Mouse (Mus musculus): ENCODE data around the gene Asap3. TPM values are rescaled to one million over a fixed set of nuclear protein-coding genes. Genes with fewer than 3 reads are reported as not detected.
A peak's percentile ranks its signal among the peaks of the same experiment; 100 is the strongest.

Asap3 gene
- total and polyA plus RNA-seq, 2 experiments: 3.3 to 5.8 TPM

DNA sequence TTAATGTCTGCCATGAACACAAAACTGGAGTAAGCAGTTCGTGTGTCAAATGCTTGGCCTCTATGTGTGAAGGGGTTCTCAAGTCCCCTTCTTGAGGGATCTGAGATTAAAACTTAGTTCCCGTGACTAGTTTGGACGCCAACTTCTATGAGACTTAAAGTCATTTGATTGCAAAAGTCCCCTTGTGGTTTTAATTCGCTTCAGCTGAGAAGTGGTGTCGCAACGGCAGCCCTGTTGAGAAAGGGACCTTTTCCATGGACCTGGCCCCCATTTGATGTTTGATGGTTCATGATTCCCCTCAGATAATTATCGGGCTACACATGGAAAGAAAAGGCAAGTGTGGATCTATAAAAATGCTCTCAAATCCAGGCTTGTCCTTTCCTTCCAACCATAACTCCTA is 26.7 kb upstream of the Asap3 start:
- H3K9ac ChIP-seq (ENCODE audit: low read depth, low read length): no peak overlapping the region

DNA sequence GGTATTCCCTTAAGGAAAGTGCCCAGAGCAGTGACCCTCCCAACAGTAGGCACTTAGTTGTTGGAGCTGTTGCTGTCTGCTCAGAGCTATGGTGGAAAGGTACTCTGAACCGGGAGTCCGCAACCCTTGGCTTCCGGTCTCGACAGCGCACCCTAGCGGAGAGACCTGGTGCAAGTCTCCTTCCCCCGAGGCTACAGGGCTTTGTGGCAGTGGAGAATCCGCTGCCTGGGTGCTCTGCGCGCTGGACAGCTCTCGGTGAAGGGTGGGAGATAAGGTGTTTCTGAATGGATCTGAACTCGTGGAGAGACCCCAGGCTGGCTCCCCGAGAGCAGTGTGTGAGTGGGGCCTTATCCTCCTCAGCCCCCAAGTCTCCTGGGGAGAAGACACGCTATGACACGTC is 26.2 kb upstream of the Asap3 start:
- TF ChIP-seq POLR2A (IDR thresholded peaks at IDR 0.05; ENCODE audit: extremely low read depth, insufficient read depth, low read length) (no peak), CTCF (IDR thresholded peaks at IDR 0.05; ENCODE audit: low read depth, low read length) (peak; percentile 93)
- H3K27ac ChIP-seq (replicated peaks; ENCODE audit: insufficient read depth, low read depth, low read length): no peak overlapping the region
- H3K79me2 ChIP-seq (ENCODE audit: control insufficient read depth, insufficient read depth, low read length): no peaks in the 10 kb centered on the region
- no peaks in the 10 kb centered on the region for H3K36me3 ChIP-seq (ENCODE audit: control insufficient read depth, insufficient read depth, low read length)
- no peak overlapping the region for H3K9ac ChIP-seq (ENCODE audit: low read depth, low read length)
- 22% methylated on average over 15 of the region's 15 CpGs for WGBS
- H3K4me1 ChIP-seq (ENCODE audit: control insufficient read depth, insufficient read depth, low read length): peaks cover 6% of the 10 kb centered on the region; the same call in 1 of the 2 replicates
- peak; percentile 60 for DNase-seq (ENCODE audit: extremely low read depth, low read depth, low spot score)
- H3K4me3 ChIP-seq (ENCODE audit: insufficient read depth, low read depth, low read length): peak overlapping the region; percentile 11
- H3K27me3 ChIP-seq (ENCODE audit: control insufficient read depth, insufficient read depth, low read length): no peaks in the 10 kb centered on the region

More for the DNA sequence above, 26.7 kb upstream of the Asap3 start:
- Histone ChIP-seq H3K36me3 (ENCODE audit: control insufficient read depth, insufficient read depth, low read length) (no peaks in the 10 kb centered on the region), H3K4me1 (ENCODE audit: control insufficient read depth, insufficient read depth, low read length) (peaks cover 8% of the 10 kb centered on the region), H3K4me3 (ENCODE audit: insufficient read depth, low read depth, low read length) (no peak overlapping the region), H3K79me2 (ENCODE audit: control insufficient read depth, insufficient read depth, low read length) (no peaks in the 10 kb centered on the region), H3K27me3 (ENCODE audit: control insufficient read depth, insufficient read depth, low read length) (no peaks in the 10 kb centered on the region), H3K27ac (replicated peaks; ENCODE audit: insufficient read depth, low read depth, low read length) (no peak overlapping the region)
- TF ChIP-seq CTCF (IDR thresholded peaks at IDR 0.05; ENCODE audit: low read depth, low read length) (no peak), POLR2A (IDR thresholded peaks at IDR 0.05; ENCODE audit: extremely low read depth, insufficient read depth, low read length) (no peak)
- no peak for DNase-seq (ENCODE audit: extremely low read depth, low read depth, low spot score)
- WGBS: 80% methylated on average over 7 of the region's 7 CpGs

DNA sequence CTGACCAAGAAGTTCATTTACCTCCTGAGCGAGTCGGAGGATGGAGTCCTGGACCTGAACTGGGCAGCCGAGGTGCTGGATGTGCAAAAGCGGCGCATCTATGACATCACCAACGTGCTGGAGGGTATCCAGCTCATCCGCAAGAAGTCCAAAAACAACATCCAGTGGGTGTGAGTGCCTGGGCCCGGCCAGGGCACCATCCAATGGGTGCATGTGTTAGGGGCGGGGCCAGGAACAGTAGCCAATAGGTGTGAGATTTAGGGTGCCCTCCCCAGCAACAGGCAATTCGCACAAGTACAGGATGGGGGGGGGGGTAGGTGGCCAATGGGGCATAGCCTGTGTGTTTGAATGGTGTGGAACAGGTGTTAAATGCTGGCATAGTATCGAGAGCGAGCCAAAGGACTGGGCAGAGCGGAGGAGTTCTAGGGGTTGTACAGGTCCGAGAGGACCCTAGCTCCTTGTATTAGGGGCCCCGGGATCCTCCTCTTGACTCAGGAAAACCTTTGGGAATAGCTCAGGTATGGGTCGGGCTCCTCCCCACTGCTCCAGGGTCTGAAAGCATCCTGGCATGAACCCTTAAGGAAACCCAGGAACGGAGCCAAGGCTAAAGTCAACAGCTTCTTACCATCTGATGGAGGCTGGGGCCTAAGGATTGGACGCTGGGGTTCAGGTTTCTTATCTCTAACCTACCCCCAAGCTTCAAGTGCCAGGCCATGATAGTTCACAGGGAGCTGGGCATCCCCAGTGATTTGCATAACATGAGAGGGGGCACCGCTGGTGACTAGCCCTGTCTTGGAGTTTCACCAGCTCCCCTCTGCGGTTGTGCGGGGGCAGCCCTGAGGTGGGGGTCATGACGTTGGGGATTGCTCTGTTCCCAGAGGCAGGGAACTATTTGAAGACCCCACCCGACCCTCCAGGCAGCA is 25.5 kb upstream of the Asap3 start:
- Histone ChIP-seq H3K27ac (replicated peaks; ENCODE audit: insufficient read depth, low read depth, low read length) (no peak overlapping the region), H3K9ac (ENCODE audit: low read depth, low read length) (no peak overlapping the region), H3K27me3 (ENCODE audit: control insufficient read depth, insufficient read depth, low read length) (no peaks in the 10 kb centered on the region), H3K4me1 (ENCODE audit: control insufficient read depth, insufficient read depth, low read length) (peaks cover 6% of the 10 kb centered on the region; the same call in 1 of the 2 replicates), H3K79me2 (ENCODE audit: control insufficient read depth, insufficient read depth, low read length) (no peaks in the 10 kb centered on the region), H3K36me3 (ENCODE audit: control insufficient read depth, insufficient read depth, low read length) (no peaks in the 10 kb centered on the region), H3K4me3 (ENCODE audit: insufficient read depth, low read depth, low read length) (peak overlapping the region; percentile 11)
- 0 out of 2 replicates have a peak, but pooled peaks have one; percentile 19 for TF ChIP-seq POLR2A (IDR thresholded peaks at IDR 0.05; ENCODE audit: extremely low read depth, insufficient read depth, low read length)
- TF ChIP-seq CTCF (IDR thresholded peaks at IDR 0.05; ENCODE audit: low read depth, low read length): no peak
- WGBS: 42% methylated on average over 23 of the region's 23 CpGs
- peak; percentile 82 for DNase-seq (ENCODE audit: extremely low read depth, low read depth, low spot score)

DNA sequence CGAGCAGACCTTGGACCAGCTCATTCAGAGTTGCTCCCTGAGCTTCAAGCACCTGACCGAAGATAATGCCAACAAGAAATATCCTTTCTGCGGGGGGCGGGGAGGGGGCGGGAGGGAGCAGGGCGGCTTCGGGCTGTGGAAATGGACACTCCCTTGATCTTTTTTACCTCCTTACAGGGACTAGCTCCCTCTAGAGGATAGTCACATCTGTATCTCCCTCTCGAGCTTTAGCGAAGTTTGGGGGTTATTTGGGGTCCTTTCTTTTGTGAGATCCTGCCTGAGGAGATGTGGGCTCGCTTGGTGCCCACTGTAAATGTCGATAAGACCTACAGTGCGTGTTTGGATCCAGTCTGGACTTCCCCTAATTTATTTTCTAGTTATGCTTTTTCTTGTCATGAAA is 24.8 kb upstream of the Asap3 start:
- H3K36me3 ChIP-seq (ENCODE audit: control insufficient read depth, insufficient read depth, low read length): no peaks in the 10 kb centered on the region
- H3K4me3 ChIP-seq (ENCODE audit: insufficient read depth, low read depth, low read length): no peak overlapping the region
- TF ChIP-seq CTCF (IDR thresholded peaks at IDR 0.05; ENCODE audit: low read depth, low read length) (no peak), POLR2A (IDR thresholded peaks at IDR 0.05; ENCODE audit: extremely low read depth, insufficient read depth, low read length) (no peak)
- 54% methylated on average over 12 of the region's 12 CpGs for WGBS
- H3K27ac ChIP-seq (replicated peaks; ENCODE audit: insufficient read depth, low read depth, low read length): no peak overlapping the region
- H3K79me2 ChIP-seq (ENCODE audit: control insufficient read depth, insufficient read depth, low read length): no peaks in the 10 kb centered on the region
- H3K27me3 ChIP-seq (ENCODE audit: control insufficient read depth, insufficient read depth, low read length): no peaks in the 10 kb centered on the region
- H3K9ac ChIP-seq (ENCODE audit: low read depth, low read length): no peak overlapping the region
- H3K4me1 ChIP-seq (ENCODE audit: control insufficient read depth, insufficient read depth, low read length): peaks cover 6% of the 10 kb centered on the region
- DNase-seq (ENCODE audit: extremely low read depth, low read depth, low spot score): no peak

DNA sequence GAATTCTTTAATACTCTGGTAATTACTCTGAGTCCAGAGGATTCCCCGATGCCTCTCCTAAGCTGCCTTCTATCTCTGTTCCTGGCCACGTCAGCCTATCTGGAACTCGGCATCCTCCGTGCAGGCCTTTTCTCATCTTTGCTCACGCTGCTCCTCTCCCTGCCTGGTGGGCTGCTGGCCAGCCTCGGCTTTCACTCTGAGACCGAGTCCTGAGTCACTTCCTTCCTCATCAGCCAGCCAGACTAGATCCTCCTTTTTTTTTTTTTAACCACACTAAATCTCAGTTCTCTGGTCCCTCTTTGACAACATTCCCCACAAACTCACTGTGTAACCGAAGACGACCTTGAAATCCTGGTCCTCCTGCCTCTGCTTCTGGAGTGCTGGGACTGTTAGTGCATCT is 20.8 kb upstream of the Asap3 start:
- H3K4me3 ChIP-seq (ENCODE audit: insufficient read depth, low read depth, low read length): no peak overlapping the region
- 77% methylated on average over 9 of the region's 9 CpGs for WGBS
- TF ChIP-seq POLR2A (IDR thresholded peaks at IDR 0.05; ENCODE audit: extremely low read depth, insufficient read depth, low read length) (no peak), CTCF (IDR thresholded peaks at IDR 0.05; ENCODE audit: low read depth, low read length) (no peak)
- peaks cover 7% of the 10 kb centered on the region for H3K4me1 ChIP-seq (ENCODE audit: control insufficient read depth, insufficient read depth, low read length)
- H3K9ac ChIP-seq (ENCODE audit: low read depth, low read length): no peak overlapping the region
- H3K79me2 ChIP-seq (ENCODE audit: control insufficient read depth, insufficient read depth, low read length): no peaks in the 10 kb centered on the region
- DNase-seq (ENCODE audit: extremely low read depth, low read depth, low spot score): no peak
- H3K36me3 ChIP-seq (ENCODE audit: control insufficient read depth, insufficient read depth, low read length): no peaks in the 10 kb centered on the region
- H3K27me3 ChIP-seq (ENCODE audit: control insufficient read depth, insufficient read depth, low read length): no peaks in the 10 kb centered on the region
- H3K27ac ChIP-seq (replicated peaks; ENCODE audit: insufficient read depth, low read depth, low read length): no peak overlapping the region

DNA sequence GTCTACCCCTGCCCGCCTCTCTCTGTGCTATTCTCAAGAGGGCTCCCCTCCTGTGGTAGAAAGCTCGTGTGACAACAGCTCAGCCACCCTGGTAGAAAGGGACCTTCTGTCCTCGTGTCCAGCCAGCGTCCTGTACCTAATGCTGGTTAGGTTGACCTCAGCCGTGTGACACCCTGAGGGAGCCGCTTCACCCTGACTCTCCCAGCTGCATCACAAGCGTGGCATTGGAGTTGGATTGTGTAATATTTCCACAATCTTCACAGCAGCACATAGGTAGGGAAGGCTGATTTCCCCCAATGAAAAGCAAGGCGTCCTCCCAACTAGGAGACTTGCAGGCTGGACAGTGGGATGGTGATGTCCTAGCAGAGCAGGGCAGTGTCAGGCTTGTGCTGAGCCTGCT is 19.9 kb upstream of the Asap3 start:
- Histone ChIP-seq H3K79me2 (ENCODE audit: control insufficient read depth, insufficient read depth, low read length) (no peaks in the 10 kb centered on the region), H3K36me3 (ENCODE audit: control insufficient read depth, insufficient read depth, low read length) (no peaks in the 10 kb centered on the region), H3K4me1 (ENCODE audit: control insufficient read depth, insufficient read depth, low read length) (peaks cover 7% of the 10 kb centered on the region), H3K27me3 (ENCODE audit: control insufficient read depth, insufficient read depth, low read length) (no peaks in the 10 kb centered on the region), H3K9ac (ENCODE audit: low read depth, low read length) (peak overlapping the region; percentile 24), H3K4me3 (ENCODE audit: insufficient read depth, low read depth, low read length) (peak overlapping the region; percentile 27; the same call in 1 of the 2 replicates), H3K27ac (replicated peaks; ENCODE audit: insufficient read depth, low read depth, low read length) (no peak overlapping the region)
- TF ChIP-seq CTCF (IDR thresholded peaks at IDR 0.05; ENCODE audit: low read depth, low read length): no peak
- no peak for TF ChIP-seq POLR2A (IDR thresholded peaks at IDR 0.05; ENCODE audit: extremely low read depth, insufficient read depth, low read length)
- DNase-seq (ENCODE audit: extremely low read depth, low read depth, low spot score): peak; percentile 77
- 42% methylated on average over 8 of the region's 8 CpGs for WGBS

Measured in liver, adult 2 months (tissue).